Mouse (Mus musculus) stomach, postnatal 0 days (tissue): ENCODE results near the gene Nos3.

Experiments used
- CTCF ChIP-seq: IDR thresholded peaks from 2 replicates; pipeline ENCODE4 v1.5.1; 2016; ENCODE audit warnings: antibody characterized with exemption, low read depth, mild to moderate bottlenecking, moderate library complexity
- EP300 ChIP-seq: optimal IDR thresholded peaks from 2 replicates; pipeline ENCODE3; 2016; ENCODE audit warnings: antibody characterized with exemption

- TF ChIP-seq CTCF: peak; percentile 74
- TF ChIP-seq EP300: no peak
Measured at GRCm38 (mm10) chr5:24383026-24383859, 18.6 kb downstream of the Nos3 start.
